Mouse (Mus musculus): ENCODE measurements around the gene Rsrp1.
"Not testable (repeated sequence)": the region's sequence is repeated elsewhere in the genome, so short reads cannot be mapped to it uniquely, and the experiment has no call there.

Gene Rsrp1

GRCm38 (mm10) chr4:134923258-134924018 lies at the start of gene Rsrp1:
Gene Rsrp1 (plus strand): TSS chr4:134923592.
- peak; percentile 98 to 99 for DNase-seq

- no peak for DNase-seq
Measured at GRCm38 (mm10) chr4:134876171-134876570, 47.2 kb upstream of the Rsrp1 start.

- DNase-seq: peak; percentile 77 to 91
Measured at GRCm38 (mm10) chr4:134879410-134879981, 43.9 kb upstream of the Rsrp1 start.

- DNase-seq: peak in 1 of 2 experiments; percentile 62
Measured at GRCm38 (mm10) chr4:134880041-134880440, 43.4 kb upstream of the Rsrp1 start.

- peak; percentile 29 to 66 for DNase-seq
Measured at GRCm38 (mm10) chr4:134883266-134883665, 40.1 kb upstream of the Rsrp1 start.

- DNase-seq: no peak
Measured at GRCm38 (mm10) chr4:134883808-134884207, 39.6 kb upstream of the Rsrp1 start.

GRCm38 (mm10) chr4:134884364-134884763 lies 39.0 kb upstream of the Rsrp1 start:
- no peak for DNase-seq

- peak; percentile 62 to 81 for DNase-seq
Measured at GRCm38 (mm10) chr4:134892096-134892495, 31.3 kb upstream of the Rsrp1 start.

GRCm38 (mm10) chr4:134897256-134897655 lies 26.1 kb upstream of the Rsrp1 start:
- peak in 1 of 2 experiments; percentile 55 for DNase-seq

GRCm38 (mm10) chr4:134901126-134901525 lies 22.3 kb upstream of the Rsrp1 start:
- DNase-seq: no peak

GRCm38 (mm10) chr4:134903046-134903445 lies 20.3 kb upstream of the Rsrp1 start:
- DNase-seq: no peak

- DNase-seq: not testable (repeated sequence)
Measured at GRCm38 (mm10) chr4:134911406-134911805, 12.0 kb upstream of the Rsrp1 start.

GRCm38 (mm10) chr4:134913413-134913812 lies 10.0 kb upstream of the Rsrp1 start:
- peak; percentile 67 to 91 for DNase-seq

- no peak for DNase-seq
Measured at GRCm38 (mm10) chr4:134914122-134914863, 9.1 kb upstream of the Rsrp1 start.

- peak; percentile 95 to 97 for DNase-seq
Measured at GRCm38 (mm10) chr4:134914864-134915209, 8.6 kb upstream of the Rsrp1 start, which contains the start of gene Tmem50a. Gene Tmem50a (minus strand): TSS chr4:134915024.

- DNase-seq: no peak
Measured at GRCm38 (mm10) chr4:134915223-134916050, 8.0 kb upstream of the Rsrp1 start.

- DNase-seq: no peak
Measured at GRCm38 (mm10) chr4:134917194-134917593, 6.2 kb upstream of the Rsrp1 start.

- peak; percentile 90 to 92 for DNase-seq
Measured at GRCm38 (mm10) chr4:134918381-134918780, 5.0 kb upstream of the Rsrp1 start.

GRCm38 (mm10) chr4:134919733-134920540 lies 3.5 kb upstream of the Rsrp1 start:
- no peak for DNase-seq

GRCm38 (mm10) chr4:134920631-134921030 lies 2.8 kb upstream of the Rsrp1 start:
- no peak for DNase-seq

GRCm38 (mm10) chr4:134921703-134922102 lies 1.7 kb upstream of the Rsrp1 start:
- DNase-seq: no peak

Data from kidney, postnatal 36 days (tissue).